Mouse (Mus musculus) lung, postnatal 4 days (tissue): ENCODE results near the gene Arhgef10l.

Experiments
- DNase-seq, 2 experiments: peaks; one replicate each; pipeline ENCODE4 v3.0.0; 2021

Arhgef10l gene

DNA sequence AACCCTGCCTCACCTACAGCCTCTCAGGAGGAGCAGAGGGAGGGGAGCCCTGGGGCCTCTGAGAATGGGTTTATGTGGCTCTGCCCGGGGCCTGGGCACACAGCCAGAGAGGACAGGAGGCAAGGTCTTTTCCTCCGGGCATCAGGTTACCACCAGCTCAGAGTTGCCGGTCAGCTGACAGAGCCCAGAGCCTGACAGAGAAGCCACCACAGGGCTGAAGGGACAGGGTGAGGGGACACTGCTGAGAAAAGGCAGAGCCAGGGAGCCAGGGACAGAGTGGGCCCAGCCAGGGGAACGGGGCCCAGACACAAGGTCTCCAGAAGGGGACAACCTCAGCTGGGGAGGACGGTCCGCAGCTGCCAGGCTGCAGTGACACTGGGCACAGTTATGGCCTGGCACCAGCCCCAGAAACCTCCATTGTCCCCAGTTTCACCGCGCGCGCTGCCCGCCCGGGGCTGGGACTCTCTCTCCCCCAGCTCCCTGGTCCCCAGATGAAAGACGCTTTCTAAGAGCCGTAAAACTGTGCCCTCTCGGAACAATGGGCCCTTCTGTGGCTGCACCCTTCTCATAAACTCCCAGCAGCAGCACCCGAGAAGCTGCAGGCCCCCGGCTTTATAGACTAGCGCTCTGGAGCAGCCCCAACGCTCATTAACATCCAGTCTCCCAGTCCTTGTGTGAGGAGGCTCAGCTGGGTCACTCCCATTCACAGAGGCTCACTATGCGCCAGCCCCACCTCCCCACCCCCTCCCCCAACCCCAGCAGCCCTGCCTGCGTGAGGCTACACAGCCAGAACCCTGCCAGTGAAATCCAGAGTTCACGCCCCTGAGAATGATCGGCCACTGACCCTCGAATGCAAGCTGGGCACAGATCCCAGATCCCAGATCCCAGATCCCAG is 7.9 kb downstream of the Arhgef10l start:
- peak; percentile 63 to 76 for DNase-seq

DNA sequence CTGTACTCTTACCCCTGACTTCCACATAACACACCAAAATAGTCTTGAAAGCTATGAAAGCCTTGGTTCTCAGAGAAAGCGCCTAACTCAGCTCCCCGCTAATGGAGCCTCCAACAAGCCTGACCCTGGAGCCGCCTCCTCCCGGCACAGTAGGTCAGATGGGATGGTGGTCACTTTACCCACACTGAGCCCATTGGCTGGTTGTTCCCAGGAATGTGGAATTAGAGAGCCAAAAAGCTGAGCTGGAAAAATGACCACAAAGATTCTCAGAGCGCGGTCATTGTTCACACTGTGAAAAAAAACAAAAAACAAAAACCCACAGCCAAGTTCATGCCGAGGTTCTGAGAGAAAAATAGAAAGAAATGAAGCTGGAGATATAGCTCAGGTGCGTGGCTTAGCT is 9.3 kb downstream of the Arhgef10l start:
- DNase-seq = no peak

DNA sequence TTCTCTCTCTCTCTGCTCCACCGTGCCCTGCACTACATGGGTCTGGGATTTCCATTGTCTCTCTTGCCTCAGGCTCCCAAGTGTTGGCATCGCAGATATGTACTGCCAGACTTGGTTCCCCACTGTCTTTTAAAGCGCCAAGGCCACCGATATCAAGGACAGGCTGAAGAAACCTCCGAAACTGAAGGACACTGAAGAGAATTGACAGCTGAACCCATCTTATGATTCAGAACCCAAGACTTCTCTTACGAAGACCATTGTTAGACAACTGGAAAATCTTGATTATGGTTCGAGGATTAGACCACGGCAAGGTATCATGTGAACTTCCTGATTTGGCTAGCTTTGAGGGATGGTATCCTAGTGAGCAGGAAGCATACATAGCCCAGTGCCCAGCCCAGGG is 11.0 kb downstream of the Arhgef10l start:
- DNase-seq = no peak

DNA sequence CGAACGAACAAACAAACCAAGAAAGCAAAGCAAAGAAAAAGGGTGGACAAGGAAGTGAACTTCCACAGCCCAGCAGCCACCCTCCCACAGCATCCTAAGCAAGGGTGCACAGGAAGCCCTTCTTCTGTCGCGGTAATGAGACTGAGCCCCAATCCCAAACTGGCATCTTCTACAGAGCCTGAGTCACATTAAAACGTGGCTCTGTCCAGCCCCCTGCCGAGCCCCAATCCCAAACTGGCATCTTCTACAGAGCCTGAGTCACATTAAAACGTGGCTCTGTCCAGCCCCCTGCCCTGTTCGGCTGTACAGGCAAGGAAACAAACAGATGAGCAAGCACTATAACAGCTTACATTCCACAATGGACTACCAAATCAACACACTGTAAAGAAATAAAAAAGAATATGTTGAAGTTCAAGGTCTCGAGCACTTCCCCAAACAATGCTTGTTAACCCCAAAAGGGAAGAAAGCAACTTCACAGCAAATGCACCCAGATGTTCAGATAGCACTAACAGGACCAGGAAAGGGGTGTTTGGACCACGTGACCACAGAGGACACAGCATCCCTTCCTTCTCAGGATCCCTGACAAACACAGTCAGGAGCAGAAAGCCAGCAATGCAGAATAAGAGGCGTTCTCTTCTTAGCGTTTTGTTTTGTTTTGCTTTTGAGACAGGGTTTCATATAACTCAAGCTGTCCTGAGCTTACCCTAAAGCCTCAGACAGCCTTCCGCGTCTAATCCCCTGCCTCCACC is 11.8 kb downstream of the Arhgef10l start:
- DNase-seq = no peak

DNA sequence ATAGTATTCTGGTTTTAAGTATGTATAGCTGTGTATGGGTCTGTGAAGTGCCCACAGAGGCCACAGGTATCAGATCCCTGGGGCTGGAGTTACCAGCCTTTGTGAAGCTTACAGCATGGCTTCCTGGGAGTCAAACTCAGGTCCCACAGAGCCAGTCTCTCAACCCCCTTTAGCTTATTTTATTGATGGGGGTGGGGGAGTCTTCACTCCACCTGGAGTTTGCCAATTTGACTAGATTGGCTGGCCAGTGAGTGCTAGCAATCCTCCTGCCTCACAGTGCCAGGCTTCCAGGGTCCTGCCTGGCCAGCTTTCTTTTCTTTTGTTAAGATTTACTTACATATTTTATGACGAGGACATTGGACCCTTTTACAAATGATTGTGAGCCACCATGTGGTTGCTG is 16.1 kb downstream of the Arhgef10l start:
- DNase-seq = no peak

DNA sequence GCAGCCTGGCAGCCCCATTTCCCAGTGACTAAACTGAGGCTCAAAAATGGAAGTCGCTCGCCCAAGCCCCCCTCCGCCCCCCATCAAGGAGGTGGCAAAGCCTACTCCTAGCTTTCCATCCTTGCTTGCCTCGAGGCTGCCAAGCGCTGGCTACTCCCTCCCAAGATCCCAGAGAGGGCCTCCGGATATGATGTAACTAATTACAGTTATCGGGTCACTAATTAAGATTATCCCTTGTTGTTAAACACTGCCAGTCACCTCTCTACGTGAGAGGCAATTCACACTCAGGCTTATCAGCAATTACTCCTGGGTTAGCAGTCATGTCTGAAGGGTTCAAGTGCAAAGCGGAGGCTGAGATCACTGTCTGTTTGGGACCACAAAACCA is 16.6 kb downstream of the Arhgef10l start:
- DNase-seq = no peak

DNA sequence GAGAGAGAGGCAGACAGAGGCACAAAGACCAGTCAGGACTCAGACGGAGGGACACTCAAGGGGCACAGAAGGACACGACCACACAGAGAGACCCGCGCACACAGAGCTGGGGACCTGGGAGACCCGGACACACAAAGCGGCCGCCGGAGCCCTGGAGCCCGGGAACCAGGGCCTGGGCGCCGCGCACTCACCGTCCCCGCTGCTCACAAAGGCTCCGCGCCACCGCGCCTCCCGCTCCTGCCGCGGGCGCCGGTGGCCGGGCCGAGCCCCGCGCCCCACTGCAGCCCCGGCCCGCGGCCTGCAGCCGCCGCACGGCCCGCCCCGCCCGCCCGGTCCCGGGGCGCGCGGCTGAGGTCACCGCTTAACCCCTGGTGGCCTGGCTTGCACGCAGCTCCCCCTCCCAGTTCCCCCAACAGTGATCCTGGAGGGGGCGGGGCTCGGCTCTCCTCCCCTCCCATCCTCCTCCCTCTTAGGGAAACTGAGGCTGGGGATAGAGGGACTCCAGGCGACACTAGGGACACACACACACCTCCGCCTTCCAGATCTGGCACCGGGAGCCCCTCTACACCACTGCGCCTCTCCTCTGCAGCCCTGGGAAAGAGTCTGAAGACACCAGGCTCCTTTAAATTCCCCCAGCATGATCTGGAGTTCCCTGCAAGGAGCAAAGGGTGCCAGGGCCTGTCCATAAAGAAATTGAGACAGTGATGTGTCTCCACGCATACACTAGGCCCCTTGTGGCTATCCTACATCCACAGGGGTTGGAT is 17.2 kb downstream of the Arhgef10l start:
- peak; percentile 67 to 76 for DNase-seq

DNA sequence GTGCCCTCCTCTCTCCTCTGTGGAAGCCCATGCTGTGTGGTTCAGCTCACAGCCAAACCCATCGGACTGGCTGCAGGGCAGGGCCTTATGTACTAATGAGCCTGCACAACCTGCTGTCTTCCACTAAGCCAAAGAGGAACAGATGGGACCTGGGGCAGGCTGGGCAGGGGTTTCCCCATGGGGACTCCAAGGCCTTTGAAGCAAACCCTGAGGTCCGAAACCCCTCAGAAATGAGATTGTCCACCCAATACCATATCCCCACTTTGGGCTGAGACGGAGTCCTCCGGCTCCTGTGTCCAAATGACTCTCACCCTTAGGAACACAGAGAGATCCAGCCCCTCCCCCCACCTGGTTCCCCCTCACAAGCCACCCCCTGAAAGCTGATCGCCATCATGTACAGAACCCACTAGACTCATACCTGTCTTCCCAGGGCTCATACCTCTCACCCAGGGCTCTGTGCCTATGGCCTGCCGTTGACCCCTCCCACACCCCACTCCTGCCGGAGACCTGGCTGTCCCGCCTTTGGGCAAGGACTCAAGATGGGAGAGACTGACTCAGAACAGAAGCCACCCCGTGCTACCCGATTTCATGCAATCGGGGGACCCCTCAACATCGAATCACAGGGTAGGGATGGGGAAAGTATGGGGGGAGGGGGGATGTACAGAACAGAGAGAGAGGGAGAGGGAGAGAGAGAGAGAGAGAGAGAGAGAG is 17.9 kb downstream of the Arhgef10l start:
- DNase-seq = peak; percentile 36 to 53

DNA sequence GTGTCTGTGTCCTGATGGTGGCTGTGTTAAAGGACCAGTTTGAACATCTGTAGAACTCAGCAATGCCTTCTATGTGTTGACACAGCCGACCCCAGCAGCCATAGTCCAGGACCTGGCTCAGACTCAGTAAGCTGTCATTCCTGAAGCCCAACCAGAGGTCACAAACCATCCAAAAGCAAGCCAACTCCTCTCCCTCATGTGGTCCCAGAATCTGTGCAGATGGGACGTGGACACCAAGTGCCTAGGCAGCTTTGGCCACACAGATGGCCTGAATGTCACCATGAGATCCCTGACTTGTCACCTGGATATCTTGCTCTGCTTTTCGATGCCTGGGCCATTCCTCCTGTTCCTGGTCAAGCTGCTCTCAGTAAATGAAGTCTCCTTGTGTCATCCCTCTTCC is 20.2 kb downstream of the Arhgef10l start:
- DNase-seq = no peak

DNA sequence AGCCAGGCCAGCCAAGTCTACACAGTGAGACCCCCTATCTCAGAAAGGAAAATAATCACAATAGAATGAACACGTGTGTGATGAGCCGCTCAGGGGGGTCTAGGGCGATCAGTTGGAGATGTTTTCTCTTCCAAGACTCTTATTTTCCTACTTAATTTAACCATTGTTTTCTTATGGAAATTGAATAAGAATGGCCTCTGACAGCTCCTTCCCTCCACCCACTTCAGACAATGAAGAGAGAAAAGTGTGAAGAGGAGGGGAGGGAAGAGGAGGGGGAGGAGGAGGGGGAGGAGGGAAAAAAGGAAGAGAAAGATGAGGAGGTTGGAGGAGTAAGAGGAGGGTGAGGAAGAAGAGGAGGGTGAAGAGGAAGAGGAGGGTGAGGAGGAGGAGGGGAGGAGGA is 21.1 kb downstream of the Arhgef10l start:
- DNase-seq = no peak

DNA sequence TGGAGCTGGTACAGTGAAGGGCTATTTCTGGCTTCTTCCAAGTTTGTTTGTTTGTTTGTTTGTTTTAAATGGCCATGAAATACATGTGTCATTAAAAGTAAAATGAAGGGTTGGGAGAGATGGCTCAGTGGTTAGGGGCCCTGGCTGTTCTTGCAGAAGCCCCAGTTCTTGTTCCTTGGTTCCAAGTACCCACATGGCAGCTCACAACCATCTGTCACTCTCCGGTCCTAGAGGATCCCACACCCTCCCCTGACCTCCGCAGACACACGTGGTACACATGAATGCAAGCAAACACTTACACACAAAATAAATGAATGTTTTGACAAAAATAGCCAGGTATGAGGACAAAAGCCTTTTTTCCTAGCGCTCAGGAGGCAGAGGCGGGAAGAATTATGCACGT is 21.5 kb downstream of the Arhgef10l start:
- DNase-seq = no peak

DNA sequence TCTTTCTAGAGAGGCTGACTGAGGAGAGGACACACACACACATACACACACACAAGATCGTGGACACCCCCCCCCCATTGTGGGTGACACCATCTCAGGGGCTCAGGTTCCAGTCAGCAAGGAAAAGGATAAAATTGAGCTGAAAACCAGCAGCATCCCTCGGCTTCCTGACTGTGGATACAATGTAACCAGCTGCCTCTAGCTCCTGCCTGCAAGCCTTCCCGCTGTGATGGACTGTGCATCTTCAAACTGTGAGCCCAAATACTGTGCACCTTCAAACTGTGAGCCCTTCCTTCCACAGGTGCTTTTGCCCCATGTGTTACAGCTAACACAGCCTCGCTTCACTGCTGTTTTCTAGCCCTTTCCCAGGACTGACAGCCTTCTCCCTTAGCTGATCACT is 23.4 kb downstream of the Arhgef10l start:
- DNase-seq = no peak

DNA sequence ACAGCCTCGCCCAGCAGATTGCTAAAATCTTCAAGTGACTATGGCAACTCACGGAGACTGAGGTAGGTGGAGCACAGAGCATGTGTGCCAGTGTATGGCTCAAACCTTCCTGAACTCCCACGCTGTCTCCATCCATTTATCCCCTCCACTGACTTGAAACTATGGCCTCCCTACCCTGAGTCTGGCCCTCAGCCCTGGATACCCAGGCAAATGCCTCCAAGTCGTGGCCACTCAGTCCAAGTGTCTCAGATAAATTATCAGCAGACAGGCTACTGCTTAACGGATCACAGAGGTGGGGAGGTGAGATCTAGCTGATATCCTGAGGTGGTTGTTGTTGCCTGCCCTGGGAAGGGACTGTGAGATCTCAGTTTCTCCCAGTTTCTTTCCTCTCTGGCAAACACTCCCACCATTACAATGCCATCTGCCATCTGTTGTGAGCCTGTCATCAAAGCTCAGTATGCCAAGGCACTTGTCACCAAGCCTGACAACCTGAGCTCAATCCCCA is 24.3 kb downstream of the Arhgef10l start:
- DNase-seq = no peak

DNA sequence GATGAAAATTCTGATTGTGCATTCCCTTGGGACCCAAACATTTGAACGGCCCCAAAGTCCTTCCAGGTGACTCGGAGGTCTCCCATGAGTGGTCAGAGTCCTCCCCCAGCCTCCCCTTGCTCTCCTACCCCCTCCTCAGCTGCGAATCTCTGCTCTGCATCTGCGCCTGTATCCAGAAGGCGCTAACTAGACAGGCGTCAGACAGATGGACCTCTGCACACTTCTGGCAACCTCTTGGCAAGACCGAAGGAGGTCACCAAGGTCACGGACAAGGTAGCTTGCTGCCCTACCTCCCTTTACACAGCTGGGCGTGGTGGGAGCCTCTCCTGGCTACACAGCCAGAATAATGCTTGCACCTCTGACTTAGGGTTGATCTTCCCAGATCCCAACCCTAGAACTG is 25.1 kb downstream of the Arhgef10l start:
- no peak for DNase-seq

DNA sequence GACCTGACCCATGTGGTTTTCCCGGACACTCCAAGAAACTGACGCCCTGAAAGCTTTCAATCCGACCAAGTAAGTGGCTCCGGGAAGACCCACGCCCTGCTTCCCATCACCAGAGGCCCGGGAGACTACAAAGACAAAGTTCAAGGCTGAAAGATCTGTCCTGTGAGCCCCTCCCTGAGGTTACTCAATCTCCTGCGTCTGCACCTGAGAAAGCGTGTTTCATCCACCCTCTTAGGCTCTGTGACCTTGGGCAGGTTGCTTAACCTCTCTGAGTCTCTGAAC is 25.6 kb downstream of the Arhgef10l start:
- no peak for DNase-seq

DNA sequence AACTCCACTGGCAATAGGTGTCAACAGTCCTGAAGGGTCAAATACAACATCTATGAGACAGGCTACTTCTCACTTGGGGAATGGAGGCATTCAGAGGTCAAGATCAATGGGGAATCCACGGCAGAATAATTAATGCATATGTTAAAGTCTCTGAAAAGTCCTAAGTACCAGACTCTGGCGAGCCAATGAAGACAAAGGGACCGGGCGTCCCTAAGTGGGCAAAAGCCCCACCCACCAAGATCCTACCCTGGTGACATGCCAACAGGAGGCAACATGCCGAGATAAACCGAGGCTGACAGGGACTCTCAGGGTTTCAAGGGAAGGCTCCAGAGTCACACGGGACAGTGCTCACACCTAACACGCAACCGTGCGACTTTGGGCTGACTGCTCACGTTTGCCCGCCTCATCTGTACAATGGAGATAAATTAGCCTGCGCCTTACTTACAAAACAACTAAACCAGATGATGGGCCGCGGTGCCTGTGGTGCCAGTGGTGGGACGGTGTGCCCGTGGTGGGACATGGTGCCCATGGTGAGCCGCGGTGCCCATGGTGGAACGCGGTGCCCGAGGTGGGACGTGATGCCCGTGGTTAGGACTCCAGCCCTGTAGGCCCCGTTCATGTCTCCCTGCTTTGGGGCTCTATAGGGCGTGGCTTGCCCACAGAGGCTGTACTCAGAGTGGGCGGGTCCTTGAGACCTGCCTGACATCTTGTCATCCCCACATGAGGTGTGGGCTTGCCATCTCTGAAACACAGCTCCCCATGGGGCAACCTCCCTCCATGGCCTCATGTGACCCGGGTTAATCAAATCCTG is 26.2 kb downstream of the Arhgef10l start:
- no peak for DNase-seq

DNA sequence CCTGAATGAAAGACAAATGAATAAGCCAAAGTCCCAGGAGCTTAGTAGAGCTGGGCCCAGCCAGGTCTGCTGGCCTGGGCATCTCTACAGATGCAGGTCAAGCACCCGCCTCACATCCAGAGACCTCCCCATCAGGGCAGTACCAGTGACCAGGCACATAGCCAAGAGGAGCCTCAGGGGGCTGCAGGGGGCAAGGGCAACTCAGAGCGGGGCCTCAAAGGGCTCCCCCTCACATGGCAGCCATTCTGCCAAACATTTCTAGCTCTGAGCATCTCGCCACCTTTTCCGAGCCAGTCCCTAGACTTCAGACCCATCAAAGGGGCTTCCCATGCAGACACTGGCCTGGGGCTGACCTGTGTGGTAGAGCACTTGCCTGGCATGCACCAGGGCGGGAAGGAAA is 27.2 kb downstream of the Arhgef10l start:
- no peak for DNase-seq

DNA sequence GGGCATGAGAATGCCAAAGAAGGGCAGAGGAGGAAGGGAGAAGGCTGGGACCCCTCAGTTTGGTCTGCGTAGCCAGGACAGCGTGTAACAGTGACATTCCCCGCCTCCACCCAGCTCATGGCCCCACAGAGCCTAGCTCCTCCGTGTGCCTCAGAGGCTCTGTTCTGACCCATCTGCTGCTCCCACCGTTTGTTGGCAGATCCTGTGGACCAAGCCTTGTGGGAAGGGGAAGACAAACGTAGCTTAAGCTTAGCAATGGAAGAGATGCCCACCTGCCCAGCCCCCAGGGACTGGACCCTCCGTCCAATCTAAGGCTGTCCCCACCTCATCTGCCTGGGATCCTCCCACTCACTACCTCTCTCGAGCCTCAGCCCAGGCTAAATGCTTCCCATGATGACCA is 28.5 kb downstream of the Arhgef10l start:
- DNase-seq = no peak

DNA sequence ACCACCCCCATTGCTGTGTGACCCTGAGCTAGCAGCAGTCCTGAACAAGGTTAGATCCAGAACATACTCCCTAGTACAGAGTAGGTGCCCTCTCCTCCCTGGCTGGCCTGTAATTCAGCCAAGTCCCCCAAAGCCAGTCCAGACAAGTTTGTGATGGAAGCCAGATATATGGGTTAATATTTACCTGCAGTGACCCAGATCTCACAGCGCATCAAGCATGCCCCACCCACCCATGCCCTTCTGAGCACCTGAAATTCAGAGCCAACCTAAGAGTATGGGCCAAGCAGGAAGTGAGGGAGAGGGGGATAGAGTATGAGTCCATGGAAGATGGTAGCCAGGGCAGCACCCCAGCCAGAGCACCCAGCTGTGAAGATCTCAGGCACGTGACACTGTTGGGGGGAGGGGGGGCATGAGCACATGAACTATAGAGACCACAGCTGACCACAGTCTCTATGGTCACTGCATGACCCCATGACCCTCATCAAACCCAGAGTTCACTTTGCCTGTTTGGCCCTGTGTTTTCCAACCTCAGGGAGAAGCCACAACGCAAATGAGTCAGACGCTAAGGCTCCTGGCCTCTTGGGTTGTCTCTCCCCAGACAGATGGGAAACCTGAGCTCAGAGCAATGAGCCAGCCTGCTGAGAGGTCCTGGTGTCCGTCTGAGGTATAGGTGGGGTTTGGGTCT is 29.4 kb downstream of the Arhgef10l start:
- no peak for DNase-seq

DNA sequence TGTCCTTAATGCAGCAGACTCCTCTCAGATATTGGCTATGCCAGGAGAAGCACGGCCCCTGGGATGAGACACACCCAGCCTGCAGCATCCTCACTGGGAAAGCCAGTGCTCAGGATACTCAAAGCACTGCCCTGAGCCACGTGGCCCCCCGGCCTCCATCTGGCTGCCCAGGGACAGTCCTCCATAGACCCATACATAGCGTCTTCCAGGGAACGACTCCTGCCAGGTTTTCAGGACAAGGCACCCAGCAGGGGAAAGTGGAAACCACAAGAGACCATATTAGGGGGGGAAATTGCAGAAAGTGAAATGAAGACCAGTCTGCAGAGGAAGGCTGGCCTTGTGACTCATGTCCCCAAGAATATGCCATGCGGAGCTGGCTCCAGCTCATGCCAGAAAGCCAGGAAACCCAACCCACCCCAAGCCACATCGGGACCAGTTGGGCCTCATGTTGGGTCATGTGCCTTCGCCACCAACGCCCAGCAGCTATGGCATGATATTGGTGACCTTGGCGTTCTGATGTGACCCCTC is 30.9 kb downstream of the Arhgef10l start:
- no peak for DNase-seq

DNA sequence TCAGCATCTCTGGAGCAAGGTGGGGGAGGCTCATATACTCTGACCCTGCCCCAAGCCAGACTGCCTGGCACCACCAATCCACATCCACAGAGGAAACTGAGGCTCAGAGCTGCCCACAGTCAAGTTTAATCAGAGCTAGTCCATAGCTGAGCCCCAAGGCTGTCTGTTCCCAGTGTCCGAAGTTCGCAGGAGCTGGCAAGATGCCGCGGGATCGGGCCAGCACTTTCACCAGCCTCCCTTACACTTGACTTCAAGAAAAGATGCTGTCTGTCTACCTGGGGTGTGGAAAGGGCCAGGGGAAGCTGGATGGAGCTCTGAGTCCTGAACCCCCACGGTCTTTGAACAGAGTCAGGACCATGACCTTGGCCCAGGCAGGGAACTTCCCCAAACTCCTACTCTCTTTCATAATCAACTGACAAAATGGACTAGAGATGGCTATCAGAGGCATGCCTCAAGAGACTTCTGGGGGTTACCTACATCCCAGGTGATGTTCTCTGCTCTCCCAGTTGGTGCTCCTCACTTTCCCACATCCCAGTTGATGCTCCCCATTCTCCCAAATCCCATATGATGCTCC is 34.4 kb downstream of the Arhgef10l start:
- DNase-seq = no peak
